ENCODE assay signal across 20 mouse cellular contexts in the genomic region with DNA sequence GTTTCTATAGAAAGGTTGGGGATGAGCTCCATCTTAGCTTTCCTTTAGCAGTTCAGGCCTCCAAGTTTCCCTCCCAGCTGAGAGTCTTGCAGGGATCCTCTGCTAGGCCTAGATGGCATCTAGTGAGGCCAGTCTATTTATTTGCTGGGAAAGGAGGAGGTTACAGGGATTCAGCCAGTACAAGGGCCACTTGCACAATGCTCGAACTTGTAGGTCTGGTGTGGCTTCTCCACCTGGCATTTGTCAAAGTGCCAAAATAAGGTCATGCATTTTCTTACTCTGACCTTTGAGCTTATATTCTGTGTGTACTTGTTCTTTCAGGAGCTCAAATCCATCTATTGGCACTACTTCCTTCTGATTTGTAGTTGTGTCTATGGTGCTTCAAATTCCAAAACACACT. TPM values are rescaled to one million over a fixed set of nuclear protein-coding genes. Genes with fewer than 3 reads are reported as not detected.
DNase-seq lines count a peak whose midpoint lies in the region; ATAC-seq and TF ChIP-seq lines count a peak whose summit lies in the region.
"Not testable (repeated sequence)": the region's sequence is repeated elsewhere in the genome, so short reads cannot be mapped to it uniquely, and the experiment has no call there.
"Had no signal": no experiment of that assay in that cellular context is flagged by ENCODE, and none has a peak within 500 bp of the region (broad histone marks: within the 10 kb centered on the region; RNA-seq: fewer than 3 reads in every experiment).

Cyp3a25 (minus strand) TSS at position 110 of the 400 bp plus-strand sequence.

- DNase-seq in adrenal gland, adult 2 months, result peak; percentile 2
- peak; percentile 3 for DNase-seq in fat pad, adult 2 months (ENCODE audit: extremely low read depth, low read depth, low spot score)
- DNase-seq in kidney, adult 11 months, result peak; percentile 3
- peak; percentile 43 for DNase-seq in kidney, adult 9 months
- peak; percentile 19 for DNase-seq in large intestine, adult 2 months (ENCODE audit: low read depth, low spot score)
- peak; percentile 31 for DNase-seq in liver, postnatal 0 days

- H3K4me3 ChIP-seq in liver, postnatal 0 days (ENCODE audit: low read depth, low read length), result not testable (repeated sequence)

- not testable (repeated sequence) for TF ChIP-seq CTCF in liver, postnatal 0 days (IDR thresholded peaks at IDR 0.05; ENCODE audit: low read depth)

- not testable (repeated sequence) for H3K36me3 ChIP-seq in liver, postnatal 0 days (replicated peaks; ENCODE audit: insufficient read depth, low read length)

- peak; percentile 64; the same call in 1 of the 2 replicates for TF ChIP-seq EP300 in liver, postnatal 0 days (IDR thresholded peaks at IDR 0.05; ENCODE audit: low read depth)

- H3K27me3 ChIP-seq in liver, postnatal 0 days (ENCODE audit: insufficient read depth, low read length), result not testable (repeated sequence)

- 28% methylated on average over 1 of the region's 1 CpGs for WGBS in large intestine, adult 2 months
- 35% methylated on average over 1 of the region's 1 CpGs for WGBS in liver, postnatal 0 days (ENCODE audit: insufficient replicate concordance)

- ATAC-seq in liver, postnatal 0 days, result peak; percentile 87

- not testable (repeated sequence) for H3K9ac ChIP-seq in liver, postnatal 0 days (replicated peaks)

- peak within 1 kb of the TSS; percentile 74 for H3K27ac ChIP-seq in liver, postnatal 0 days (ENCODE audit: low read depth)

- not testable (repeated sequence) for H3K9me3 ChIP-seq in liver, postnatal 0 days (ENCODE audit: low read length)

- H3K4me2 ChIP-seq in liver, postnatal 0 days (ENCODE audit: low read depth, low read length), result peak within 1 kb of the TSS; percentile 45

- H3K4me1 ChIP-seq in liver, postnatal 0 days (ENCODE audit: insufficient read depth), result not testable (repeated sequence)

RNA-seq across cellular contexts. Expression of gene Cyp3a25, which starts in this region (rescaled TPM):
- total RNA-seq in adrenal gland, adult 2 months (2021), result 1 to 10 TPM in 1 of 2 experiments, not detected in 1; 2.9 TPM
- not detected in 2 replicates for polyA plus RNA-seq in adrenal gland, adult 2 months (2012; rRNA removed)
- 3.9 and 18.3 TPM in 2 replicates for polyA plus RNA-seq in large intestine, adult 2 months (2012; rRNA removed)
- polyA plus RNA-seq in liver, postnatal 0 days (2015; fragmentation: Nextera tagmentation; extraction: Ambion mirVana), result 281 and 351 TPM in 2 replicates
- total RNA-seq: CH12.LX, G1E had no signal
- polyA plus RNA-seq: activated CD4-positive, CD25-positive, alpha-beta regulatory T cell, adult 4 months; CD4-positive, CD25-positive, alpha-beta regulatory T cell, adult 4 months; cerebellum, adult 2 months; cortical plate, adult 2 months; embryonic facial prominence, embryonic 10.5 days; embryonic facial prominence, embryonic 12.5 days; embryonic facial prominence, embryonic 14.5 days; forebrain, embryonic 10.5 days; forebrain, embryonic 12.5 days; forebrain, embryonic 14.5 days; forebrain, embryonic 16.5 days; G1E; Patski had no signal

Comparison
In these comparisons a context has a peak if more than half of its experiments do, and no peak if none do; other contexts are left out.
1. RNA of gene Cyp3a25 (polyA plus RNA-seq): 281 to 351 TPM in liver, postnatal 0 days; 3.9 to 18.3 TPM in large intestine, adult 2 months and not detected in adrenal gland, adult 2 months; every median in the first group is over 10 times any median in the second.
2. Peak in every context shown above with its lines, with median percentiles within 50 percentile points of each other: DNase-seq.